Mouse (Mus musculus) small intestine, adult 2 months (tissue): Measurements from ENCODE around the gene Nxpe2.

Experiments
- CTCF ChIP-seq: fragments of 200-500 bp; IDR thresholded peaks from 2 replicates; pipeline ENCODE4 v1.5.1; 2012; ENCODE audit warnings: low read depth, mild to moderate bottlenecking, control low read depth, inconsistent platforms, low read length, moderate library complexity, mixed read lengths; ENCODE audit not compliant: insufficient replicate concordance, insufficient read length; ENCODE audit errors: extremely low read depth
- POLR2A ChIP-seq: fragments of 200-500 bp; IDR thresholded peaks from 2 replicates; pipeline ENCODE4 v1.6.1; 2012; ENCODE audit warnings: low read depth, mild to moderate bottlenecking, control low read depth, inconsistent platforms, low read length, moderate library complexity

GRCm38 (mm10) chr9:48329597-48329996 lies 23.7 kb downstream of the Nxpe2 start:
- no peak for TF ChIP-seq CTCF
- no peak for TF ChIP-seq POLR2A
